Mouse (Mus musculus) gastrocnemius, postnatal 25 days (tissue): ENCODE measurements at regions not wholly inside any gene's neighbourhood (a gene's known extent, or its start where the extent isn't known, plus 50 kb on each side); places are given as distances from the start of the nearest gene placed in this dataset.

ENCODE experiments used
- DNase-seq: peaks from one replicate; pipeline ENCODE4 v3.0.0; 2022

DNA sequence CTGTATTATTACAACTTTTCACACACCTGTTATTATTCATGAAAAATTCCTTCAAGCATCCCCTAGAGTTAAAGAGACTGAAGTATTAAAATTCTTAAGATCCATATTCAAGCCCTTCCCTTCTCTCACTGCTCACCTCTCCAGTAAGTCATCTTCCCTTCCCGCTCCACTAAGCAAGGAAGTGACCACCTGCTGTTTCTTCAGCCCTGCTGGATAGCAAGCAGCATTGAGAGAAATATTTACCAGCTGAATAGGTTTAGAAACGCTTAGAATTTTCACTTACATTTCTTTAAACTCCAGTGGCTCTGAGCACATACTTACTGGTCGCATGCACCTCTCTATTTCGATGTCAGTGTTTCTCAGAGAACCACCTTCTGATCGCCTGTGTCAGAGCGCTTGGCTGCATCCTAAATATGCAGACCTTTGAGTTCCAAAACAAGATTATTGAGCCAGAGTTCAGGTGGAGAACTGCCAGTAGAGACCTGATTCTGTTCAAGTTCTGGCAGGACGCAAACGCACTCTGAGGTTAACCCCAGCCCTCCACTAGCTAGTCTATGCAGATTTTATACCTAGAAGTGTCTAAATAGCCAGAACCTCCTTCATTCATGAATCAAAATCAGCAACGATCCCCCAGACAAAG lies 314.9 kb downstream of the Mllt3 start:
- no peak for DNase-seq

DNA sequence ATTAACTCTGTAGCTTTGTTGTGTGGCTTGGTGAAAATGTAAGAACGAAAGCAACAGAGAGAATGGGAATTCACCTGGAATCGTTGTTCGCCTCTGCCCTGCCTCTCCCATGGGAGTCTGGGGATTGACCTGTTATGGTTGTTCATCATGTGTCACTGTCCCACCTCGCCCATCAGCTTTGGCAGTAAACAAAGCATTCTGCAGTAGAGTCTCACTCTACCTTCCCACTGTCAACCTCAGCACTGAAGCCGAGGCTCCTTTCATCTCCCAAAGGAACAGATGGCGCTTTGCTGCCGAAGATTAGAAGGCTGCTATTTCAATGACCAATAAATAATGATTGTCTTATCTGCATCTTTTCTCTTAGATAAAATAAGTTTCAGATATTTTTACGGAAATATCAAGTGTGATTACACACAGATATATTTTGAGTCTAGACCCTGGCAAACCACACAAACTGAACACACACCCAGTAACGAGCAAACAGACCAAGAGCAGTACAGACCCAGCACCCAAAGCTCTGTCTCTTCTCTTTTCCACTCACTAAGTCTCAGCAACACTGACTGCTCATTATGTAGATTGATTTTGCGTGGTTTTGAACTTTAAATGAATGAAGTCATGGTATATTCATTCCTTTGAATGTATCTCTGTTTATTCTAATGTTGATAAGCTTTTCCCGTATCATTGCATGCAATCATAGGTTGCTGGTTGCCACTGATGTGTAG lies 317.8 kb downstream of the Mllt3 start:
- no peak for DNase-seq

DNA sequence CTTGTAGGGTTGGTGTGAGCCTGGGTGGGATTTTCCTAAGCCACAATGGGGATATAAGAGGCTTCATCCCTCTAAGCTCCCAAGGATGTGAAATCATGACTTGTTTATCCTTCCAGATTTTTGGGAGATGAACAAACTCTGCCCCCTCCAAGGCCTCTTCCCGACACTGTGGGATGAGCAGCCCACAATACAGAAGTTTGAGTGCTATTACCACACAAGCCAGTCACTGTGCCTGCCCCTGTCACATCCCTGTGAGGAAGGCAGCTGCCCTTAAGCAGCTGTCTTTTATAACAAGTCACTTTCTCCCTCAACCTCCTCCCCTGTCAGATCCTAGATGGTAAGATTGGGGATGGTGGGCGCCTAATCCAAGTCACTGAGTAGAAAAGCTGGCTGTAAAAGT lies 320.5 kb downstream of the Mllt3 start:
- DNase-seq = no peak

DNA sequence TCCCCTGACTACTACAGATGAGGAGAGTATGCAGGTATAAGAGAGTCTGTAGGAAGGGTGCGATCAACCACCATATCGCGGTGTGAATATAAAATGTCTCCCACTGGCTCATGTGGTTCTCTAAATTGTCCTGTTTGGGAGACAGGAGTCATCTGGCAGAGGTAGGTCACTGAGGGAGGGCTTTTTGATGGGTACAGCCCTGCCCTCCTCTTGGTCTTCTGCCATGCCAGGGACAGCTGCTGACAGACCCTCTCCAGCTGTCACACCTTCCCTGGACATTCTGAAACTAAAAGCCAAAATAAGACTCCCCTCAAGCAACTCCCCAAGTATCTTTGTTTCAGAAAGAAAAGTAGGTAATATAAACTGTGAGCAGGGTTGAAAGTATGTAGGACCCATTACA lies 320.9 kb downstream of the Mllt3 start:
- DNase-seq = no peak

DNA sequence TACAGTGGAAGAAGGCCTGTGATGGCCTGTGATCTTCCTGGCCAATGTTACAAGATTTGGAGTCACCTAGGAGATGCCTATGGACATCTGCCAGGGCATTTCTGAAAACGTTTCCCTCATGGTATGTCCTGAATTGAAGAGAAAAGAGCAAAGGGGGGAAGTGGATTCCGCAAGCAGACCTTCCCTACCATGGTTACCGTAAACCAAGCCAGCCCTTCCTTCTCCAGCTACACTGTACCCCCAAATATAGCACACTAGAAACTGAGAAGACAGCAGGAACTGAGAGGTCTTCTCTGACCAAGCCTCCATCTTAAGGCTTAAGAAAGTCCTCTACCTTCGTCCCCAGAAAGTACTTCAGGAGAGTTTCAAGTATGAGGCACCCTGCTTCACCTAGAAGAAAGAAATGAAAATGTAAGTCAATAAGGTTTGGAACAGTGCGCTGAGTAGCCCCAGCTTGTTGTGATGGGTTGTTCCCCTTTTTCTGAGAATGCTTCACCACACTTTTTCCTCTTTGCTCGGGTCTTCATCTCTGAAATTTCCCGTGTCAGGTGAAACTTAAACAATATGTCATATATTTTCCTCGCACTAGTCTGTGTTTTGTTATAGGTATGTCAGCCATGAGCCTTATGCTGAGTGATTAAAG lies 321.9 kb downstream of the Mllt3 start:
- no peak for DNase-seq

DNA sequence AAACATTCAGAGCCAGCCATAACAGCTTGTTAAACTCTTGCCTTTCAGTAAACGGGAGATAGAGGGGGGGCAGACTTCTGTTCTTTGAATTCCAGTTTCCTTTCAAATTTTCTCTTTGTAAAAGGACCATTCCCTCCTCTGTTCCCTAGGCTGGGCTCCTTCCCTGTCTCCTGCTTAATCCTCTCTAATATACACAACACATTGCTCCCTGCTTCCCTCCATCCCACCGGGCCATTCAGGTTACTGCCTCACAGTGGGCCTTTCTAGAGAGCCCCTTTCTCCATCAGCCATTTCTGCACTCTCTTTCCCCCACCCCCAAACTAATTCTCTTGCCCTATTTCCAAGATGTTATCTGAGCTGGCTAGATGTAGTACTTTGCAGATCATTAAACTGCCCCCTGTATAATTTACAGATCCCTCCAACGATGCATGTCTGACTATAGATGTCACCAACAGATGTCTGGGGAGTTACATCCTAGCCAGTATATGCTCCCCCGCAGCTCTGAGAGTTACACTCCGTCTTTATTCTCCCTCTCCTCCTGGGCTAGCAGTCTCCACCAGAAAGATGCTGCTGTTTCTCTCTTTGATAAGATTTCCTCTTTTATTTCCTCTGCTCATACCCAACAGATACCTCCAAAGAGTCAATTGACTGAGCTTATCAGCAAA lies 324.1 kb downstream of the Mllt3 start:
- no peak for DNase-seq

DNA sequence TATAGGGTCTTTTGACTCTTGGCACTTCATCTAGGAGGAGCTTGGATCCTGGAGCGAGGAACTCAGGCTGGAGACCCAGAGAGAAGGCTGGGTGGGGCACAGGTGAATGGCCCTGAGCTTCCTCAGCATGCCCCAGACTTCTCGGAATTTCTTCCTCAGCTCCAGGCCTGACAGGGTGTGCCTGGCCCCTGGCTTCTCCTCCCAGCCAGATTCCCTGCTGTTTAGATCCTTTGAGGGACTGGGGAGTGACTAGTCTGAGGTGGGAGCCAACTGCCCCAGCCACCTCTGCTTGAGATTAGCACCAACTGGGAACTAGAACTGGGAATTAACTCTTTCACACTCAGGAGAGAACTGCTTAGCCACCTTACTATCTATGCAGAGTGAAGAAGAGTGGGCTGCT lies 325.8 kb downstream of the Mllt3 start:
- DNase-seq = no peak

DNA sequence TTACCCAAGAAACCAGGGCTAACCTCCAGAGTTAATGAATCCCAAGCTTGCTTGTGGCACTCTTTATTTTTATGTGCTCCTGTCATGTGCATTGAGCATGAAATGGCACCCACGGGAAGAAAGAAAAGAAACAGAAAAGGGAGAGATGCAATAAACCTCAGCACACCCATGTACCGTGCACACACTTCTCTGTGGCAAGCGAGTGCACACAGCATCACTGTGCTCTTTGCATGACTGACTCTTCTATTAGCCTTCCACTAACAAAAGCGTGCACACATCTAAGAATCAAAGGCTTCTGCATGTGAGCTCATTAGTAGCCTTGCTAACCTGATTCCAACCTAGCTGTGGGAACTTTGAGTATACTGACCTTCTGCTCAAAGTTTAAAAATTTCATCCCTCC lies 330.3 kb downstream of the Mllt3 start:
- no peak for DNase-seq

DNA sequence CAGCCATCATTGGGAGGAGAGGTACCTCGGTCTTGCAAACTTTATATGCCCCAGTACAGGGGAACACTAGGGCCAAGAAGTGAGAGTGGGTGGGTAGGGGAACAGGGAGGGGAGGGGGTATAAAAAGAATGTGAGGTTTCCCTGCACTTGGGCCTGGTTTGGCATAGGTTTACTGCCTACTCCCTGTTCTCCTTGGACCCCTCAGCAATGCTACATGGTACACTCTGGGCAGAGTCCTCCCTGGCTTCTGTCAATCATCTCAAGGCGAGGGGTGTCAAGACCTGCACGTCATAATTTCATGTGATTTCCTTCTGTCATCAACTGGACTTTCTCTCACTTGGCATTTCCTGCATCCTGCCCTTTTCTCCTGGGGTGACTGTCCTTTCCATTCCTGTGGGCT lies 330.9 kb downstream of the Mllt3 start:
- DNase-seq = no peak

DNA sequence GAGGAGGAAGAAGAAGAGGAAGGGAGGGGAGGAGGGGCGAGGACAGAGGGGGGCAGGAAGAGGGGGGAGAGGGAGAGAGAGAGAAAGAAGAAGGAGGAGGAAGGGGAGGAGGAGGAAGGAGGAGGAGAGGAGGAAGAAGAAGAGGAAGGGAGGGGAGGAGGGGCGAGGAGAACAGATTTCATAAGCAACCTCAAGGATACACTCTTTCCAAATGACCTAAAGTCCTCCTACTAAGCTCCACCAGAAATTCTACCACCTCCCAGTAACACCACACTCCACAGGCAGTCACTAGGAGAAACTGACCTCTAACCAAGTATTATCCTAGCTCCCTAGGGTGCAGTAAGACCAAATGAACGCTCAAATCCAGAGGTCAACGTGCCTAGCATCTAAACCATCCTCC lies 332.1 kb downstream of the Mllt3 start:
- DNase-seq = no peak

DNA sequence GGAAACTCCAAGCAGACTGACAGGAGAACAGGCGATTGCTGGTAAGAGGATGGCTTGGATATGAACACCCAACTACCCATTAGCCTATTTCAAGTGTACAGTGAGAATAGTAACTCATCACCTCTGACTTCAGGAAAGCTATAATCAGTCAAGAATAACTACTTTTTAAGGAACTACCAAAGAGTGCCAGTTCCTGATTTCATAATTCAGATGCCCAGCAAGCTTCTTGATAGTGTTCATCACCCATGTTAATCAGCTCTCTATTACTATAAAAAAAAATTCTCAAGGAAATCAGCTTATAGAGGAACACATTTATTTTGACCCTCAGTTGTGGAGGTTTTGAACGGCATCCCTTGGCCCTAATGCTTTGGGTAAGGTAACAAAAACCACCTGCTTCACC lies 332.7 kb downstream of the Mllt3 start:
- no peak for DNase-seq

DNA sequence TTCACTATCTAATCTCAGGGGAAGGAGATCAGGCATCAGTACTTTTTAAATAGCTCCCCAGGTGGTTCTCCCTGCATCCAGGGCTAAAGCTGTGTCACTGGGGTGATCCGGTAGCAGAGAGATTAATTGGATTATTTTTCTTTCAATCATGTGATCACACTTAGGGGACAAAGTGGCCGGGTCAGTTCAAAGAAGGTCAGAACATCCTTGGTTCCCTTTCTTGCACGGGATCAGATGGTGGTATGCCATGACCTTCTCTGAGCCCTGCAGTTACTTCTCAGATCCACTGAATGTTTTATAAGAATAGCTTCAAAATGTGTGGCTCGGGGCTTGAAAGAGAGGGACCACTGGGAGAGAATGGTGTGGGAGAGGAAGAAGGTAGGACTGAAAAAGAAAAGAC lies 333.6 kb downstream of the Mllt3 start:
- no peak for DNase-seq

DNA sequence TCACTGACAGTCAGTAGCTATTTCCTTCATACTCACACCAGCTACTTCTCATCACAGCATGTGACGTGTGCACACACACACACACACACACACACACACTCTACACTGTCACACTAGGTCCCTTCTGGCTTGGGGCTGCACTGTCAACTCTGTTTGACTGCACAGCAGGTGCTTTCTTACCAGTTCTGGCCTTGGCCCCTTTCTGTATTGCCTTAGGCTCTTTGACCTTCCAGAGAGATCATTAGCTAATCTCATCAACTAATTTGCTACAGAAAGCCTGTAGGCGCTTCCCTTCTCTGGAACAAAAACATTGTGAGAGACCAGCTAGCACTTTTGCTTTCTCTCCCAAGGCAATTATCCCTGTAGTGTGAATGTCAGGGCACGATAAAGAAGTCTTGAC lies 334.4 kb downstream of the Mllt3 start:
- DNase-seq = no peak

DNA sequence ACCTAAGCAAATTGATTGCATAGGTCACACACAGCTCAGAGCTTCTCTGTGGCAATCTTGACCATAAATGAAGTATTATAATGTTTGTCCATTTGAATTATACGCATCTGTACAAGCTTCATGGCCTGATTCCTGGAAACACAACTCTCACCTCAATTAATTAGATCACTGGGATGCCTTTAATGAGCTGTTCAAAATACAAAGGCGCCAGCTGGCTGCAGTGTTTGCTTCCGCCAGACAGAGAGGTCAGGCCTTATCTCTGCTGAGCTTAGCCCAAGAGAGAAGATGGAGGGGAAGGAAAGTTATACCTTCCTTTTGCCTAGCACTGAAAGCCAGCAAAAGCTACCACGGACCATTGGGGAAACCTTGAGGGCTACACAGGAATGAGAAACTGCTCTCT lies 336.2 kb downstream of the Mllt3 start:
- no peak for DNase-seq

DNA sequence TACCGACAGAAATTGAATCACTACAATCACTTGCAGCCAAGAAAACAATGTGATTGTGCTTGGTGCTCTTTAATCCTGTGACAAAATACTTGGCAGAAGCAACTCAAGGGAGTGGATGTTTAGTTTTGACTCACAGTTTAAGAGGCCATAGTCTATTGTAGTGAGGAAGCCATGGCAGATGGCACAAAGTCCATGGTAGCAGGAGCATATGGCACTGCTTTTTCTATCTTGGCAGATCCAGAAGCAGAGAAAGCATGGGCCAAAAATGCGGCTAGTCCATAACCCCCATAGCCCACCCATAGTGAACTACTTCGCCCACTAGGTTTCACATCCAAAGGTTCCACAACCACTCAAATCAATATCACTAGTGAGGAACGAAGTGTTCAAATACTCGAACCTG lies 337.4 kb downstream of the Mllt3 start:
- no peak for DNase-seq

DNA sequence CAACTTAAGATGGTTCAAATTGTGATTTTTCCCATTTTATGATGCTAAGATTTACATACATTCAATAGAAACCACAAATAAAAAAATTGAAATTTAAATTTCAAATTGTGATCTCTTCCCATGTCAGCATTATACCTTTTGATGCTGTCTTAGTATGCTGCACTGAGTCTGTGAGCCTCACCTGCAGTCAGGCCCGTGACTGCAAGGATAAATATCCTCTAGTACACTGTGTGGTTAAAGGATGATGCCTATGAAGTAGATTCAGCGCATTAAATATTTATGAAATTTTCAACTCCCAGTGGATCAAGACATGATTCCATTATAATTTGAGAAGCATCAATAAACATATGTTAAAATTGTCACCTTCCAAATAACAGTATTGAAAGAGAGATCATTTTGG lies 340.4 kb downstream of the Mllt3 start:
- no peak for DNase-seq

DNA sequence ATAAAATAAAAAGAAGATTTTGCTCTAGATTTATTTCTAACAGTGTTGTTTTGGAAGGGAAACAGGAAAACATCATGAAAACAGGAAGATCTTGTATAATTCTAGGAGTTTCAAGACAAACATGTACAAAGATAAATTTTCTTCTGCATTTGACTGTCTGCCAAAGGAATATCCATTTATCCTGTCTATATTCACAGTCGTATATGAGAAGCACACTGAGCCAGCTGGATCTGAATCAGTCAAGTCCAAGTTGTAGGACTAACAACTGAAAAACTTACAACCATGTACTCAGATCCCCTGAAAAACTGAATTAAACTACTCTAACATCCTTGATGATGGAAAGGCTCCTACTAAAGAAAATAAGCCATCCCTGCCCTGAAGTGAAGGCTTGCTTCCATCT lies 348.2 kb downstream of the Mllt3 start:
- no peak for DNase-seq

DNA sequence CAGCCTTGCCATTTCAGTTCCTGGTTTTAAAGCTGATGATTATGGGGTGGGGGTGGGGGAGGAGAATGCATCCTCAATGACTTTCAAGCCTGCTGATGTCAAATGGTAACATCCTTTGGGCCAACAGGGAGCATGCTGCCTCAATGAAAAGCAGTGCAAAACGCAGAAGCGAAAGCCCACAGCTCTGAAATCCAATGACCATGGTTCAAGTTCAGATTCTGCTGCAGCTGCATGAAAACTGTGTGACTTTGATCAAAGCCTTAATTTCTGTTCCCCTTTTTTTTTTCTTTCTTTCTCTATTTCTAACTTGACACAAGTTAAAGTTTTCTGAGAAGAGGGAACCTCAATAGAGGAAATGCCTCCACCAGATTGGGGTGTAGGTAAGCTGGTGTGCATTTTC lies 350.4 kb downstream of the Mllt3 start:
- no peak for DNase-seq

DNA sequence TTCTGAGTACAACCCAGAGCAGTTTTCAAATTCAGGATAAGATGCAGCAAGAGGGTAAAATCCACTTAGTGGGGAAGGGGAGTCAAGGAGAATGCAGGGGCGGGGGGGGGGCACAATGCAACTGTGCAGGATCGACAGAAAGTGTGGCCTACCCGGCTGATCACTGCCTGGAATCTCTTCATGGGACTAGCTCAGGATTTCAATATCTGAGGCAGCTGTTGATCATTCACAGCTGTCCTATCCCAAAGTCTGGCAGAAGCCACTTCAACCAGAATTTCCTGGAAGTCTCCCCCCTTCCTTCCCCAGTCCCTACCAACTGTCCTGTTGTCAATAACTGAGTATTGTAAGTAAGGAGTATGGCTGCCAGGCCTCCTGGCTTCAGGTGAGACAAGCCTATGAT lies 362.1 kb downstream of the Mllt3 start:
- no peak for DNase-seq

DNA sequence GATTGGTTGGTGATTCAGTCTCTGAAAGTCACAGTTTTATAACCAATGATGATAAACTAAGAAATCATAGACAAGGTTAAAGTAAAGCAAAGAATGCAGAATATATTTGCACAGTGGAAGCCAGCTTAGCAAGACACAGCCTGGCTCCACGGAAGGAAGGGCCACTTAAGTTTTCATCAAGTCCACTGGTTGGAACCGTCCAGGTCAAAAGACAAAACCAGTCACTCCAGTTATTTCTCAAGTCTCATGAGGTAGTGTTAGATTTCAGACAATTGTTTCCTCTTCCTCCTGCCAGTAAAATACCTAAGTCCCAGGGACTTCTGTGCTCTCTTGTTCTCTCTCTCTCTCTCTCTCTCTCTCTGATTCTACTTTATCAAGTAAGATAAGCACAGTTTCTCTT lies 363.0 kb downstream of the Mllt3 start:
- no peak for DNase-seq

DNA sequence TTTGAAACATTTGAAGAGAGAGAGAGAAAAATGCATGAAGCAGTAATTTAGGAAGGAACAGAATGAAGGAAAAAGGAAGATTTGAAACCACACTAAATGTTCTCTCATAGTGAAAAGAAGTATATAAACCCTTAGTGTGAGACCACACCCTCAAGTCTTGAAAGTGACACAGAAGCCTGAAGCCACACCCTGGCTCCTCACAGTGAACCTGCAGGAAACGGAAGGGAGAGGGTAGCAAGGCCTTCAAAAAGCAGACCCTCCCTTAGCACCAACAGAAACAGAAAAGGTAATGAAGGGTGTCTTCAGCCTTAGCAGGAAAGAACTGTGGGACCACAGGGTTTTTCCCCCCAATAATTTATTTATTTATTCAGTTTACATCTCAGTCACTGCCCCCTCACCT lies 363.7 kb downstream of the Mllt3 start:
- no peak for DNase-seq

DNA sequence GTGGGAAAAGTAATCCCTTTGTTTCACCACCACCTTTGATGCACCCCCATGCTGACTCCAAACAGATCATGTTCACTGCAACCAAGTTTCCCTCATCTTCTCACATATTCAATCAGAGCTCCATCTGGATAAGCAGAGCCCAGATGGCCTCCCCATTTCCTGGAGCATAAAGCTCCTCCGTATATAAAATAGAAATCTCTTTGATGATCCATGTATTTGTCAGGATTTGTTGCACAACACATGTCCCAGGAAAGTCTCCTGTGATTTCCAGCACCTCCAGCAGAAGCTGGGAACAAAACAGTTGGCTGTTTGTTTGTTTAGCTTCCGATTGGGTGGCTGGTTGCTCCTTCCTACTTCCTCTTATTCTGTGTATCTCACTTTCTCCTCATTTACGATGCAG lies 364.9 kb downstream of the Mllt3 start:
- DNase-seq = no peak

DNA sequence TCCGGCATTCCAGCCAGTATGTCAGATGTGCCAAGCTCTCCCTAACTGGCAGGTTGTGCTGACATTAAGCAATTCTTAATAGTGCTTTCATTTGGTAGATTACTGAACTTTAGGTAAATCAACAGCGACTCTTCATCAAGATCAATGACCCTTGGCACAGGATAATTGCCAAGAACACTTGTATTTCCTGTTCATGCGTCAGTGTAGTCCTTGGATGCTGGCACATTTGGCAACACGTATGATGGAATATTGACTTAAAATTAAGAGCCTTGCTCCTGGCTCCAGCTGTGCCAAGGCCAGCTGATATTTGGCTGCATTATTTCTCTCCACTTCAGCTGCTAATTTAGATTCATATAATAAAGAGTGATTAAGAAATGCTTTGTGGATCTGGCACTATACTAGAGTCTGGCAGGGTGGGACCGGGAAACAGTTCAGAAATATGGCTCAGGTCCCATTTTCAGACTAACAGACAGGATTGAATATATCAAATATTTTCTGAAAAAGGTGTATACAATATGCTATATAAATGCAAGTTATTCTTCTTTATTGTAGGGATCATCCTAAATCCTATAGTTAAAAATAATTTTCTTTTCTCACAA lies 365.5 kb downstream of the Mllt3 start:
- no peak for DNase-seq
